Mouse (Mus musculus): ENCODE results near the gene Rab20.

GRCm38 (mm10) chr8:11437862-11438261, 40.6 kb downstream of the Rab20 start:
- TF ChIP-seq POLR2A (IDR thresholded peaks at IDR 0.05; ENCODE audit: insufficient read depth, low read depth, low read length) (no peak), EP300 (IDR thresholded peaks at IDR 0.05; ENCODE audit: insufficient read depth, low read depth, low read length) (no peak), CTCF (IDR thresholded peaks at IDR 0.05) (no peak)
